Mouse (Mus musculus) CH12.LX (cell line): ENCODE data around the gene Mettl17. TPM values are rescaled to one million over a fixed set of nuclear protein-coding genes. Genes with fewer than 3 reads are reported as not detected.
A peak's percentile ranks its signal among the peaks of the same experiment; 100 is the strongest.

Experiments used
- DNase-seq: peaks from one replicate; pipeline ENCODE4 v3.0.0-alpha.2; 2013; ENCODE audit errors: extremely low read depth
- H3K27ac ChIP-seq: 2 replicates; pipeline ENCODE4 v1.5.1; 2012; ENCODE audit warnings: low read depth, mild to moderate bottlenecking, control low read depth, moderate library complexity; ENCODE audit not compliant: insufficient read depth
- H3K27me3 ChIP-seq: replicated peaks from 2 replicates; pipeline ENCODE3; 2012; ENCODE audit warnings: inconsistent platforms
- H3K36me3 ChIP-seq, 2 experiments: replicated peaks in 1 of 2; 2 replicates each; pipeline versions ENCODE3 to v1.6.1; 2012; ENCODE audit warnings: inconsistent platforms in 1 of 2, low read length in 1 of 2, mild to moderate bottlenecking in 1 of 2, mixed read lengths in 1 of 2, moderate library complexity in 1 of 2; ENCODE audit not compliant: control insufficient read depth in 1 of 2, insufficient read depth in 1 of 2
- H3K4me1 ChIP-seq, 2 experiments: 2 replicates each; pipeline ENCODE4 v1.6.1; 2012; ENCODE audit warnings: inconsistent platforms in 1 of 2, moderate library complexity in 1 of 2; ENCODE audit not compliant: insufficient read depth in 2 of 2, control insufficient read depth in 1 of 2
- H3K4me2 ChIP-seq: 2 replicates; pipeline ENCODE4 v1.6.1; 2012; ENCODE audit warnings: low read depth, mild to moderate bottlenecking, control low read depth; ENCODE audit not compliant: poor library complexity, insufficient read depth, severe bottlenecking
- H3K4me3 ChIP-seq, 3 experiments: fragments of 150-350 bp in 1 of 3; sonication (generic) in 1 of 3; replicated peaks in 1 of 3; 2 replicates each; pipeline versions ENCODE3 to v1.5.1; 2011 to 2012; ENCODE audit warnings: low read depth in 2 of 3, low read length in 2 of 3, mild to moderate bottlenecking in 2 of 3, moderate library complexity in 2 of 3, control low read depth in 1 of 3, improper control_type of control experiment in 1 of 3, inconsistent platforms in 1 of 3, mixed read lengths in 1 of 3; ENCODE audit not compliant: poor library complexity in 1 of 3
- H3K79me2 ChIP-seq: replicated peaks from 2 replicates; pipeline ENCODE4 v1.6.1; 2012; ENCODE audit warnings: mild to moderate bottlenecking, moderate library complexity; ENCODE audit not compliant: control insufficient read depth, poor library complexity, insufficient read depth, severe bottlenecking; ENCODE audit errors: extremely low read depth
- H3K9ac ChIP-seq: 2 replicates; pipeline ENCODE4 v1.6.1; 2012; ENCODE audit warnings: low read depth, mild to moderate bottlenecking, control low read depth, moderate library complexity; ENCODE audit not compliant: insufficient read depth
- H3K9me3 ChIP-seq: replicated peaks from 2 replicates; pipeline ENCODE3; 2012; ENCODE audit warnings: low read length, inconsistent platforms, mixed read lengths
- BHLHE40 ChIP-seq: IDR thresholded peaks from 2 replicates; pipeline ENCODE4 v1.6.1; 2011; ENCODE audit warnings: mild to moderate bottlenecking, low read depth, low read length, improper control_type of control experiment
- CTCF ChIP-seq, 2 experiments: IDR thresholded peaks in 1 of 2; conservative IDR thresholded peaks in 1 of 2; 2 replicates each; pipeline ENCODE4 v1.5.1; 2011 to 2012; ENCODE audit warnings: low read depth in 2 of 2, low read length in 2 of 2, improper control_type of control experiment in 1 of 2, inconsistent platforms in 1 of 2, mild to moderate bottlenecking in 1 of 2, moderate library complexity in 1 of 2
- HCFC1 ChIP-seq: IDR thresholded peaks from 2 replicates; pipeline ENCODE4 v1.6.1; 2012; ENCODE audit warnings: low read depth, mild to moderate bottlenecking, inconsistent platforms, low read length, improper control_type of control experiment
- IRF4 ChIP-seq: IDR thresholded peaks from 2 replicates; pipeline ENCODE4 v1.6.1; 2014; ENCODE audit warnings: low read depth, mild to moderate bottlenecking, inconsistent platforms, low read length, improper control_type of control experiment
- JUN ChIP-seq: IDR thresholded peaks from 2 replicates; pipeline ENCODE4 v1.6.1; 2011; ENCODE audit warnings: low read depth, mild to moderate bottlenecking, low read length, improper control_type of control experiment, moderate library complexity; ENCODE audit not compliant: insufficient read depth
- MAFK ChIP-seq: IDR thresholded peaks from 2 replicates; pipeline ENCODE4 v1.6.1; 2011; ENCODE audit warnings: low read length, improper control_type of control experiment; ENCODE audit not compliant: insufficient replicate concordance
- MAX ChIP-seq: IDR thresholded peaks from 2 replicates; pipeline ENCODE4 v1.6.1; 2011; ENCODE audit warnings: low read length, improper control_type of control experiment
- MXI1 ChIP-seq: IDR thresholded peaks from 2 replicates; pipeline ENCODE4 v1.6.1; 2011; ENCODE audit warnings: mild to moderate bottlenecking, low read depth, low read length, improper control_type of control experiment
- MYC ChIP-seq: IDR thresholded peaks from 2 replicates; pipeline ENCODE4 v1.6.1; 2011; ENCODE audit warnings: low read depth, mild to moderate bottlenecking, improper control_type of control experiment, low read length
- POLR2A ChIP-seq: IDR thresholded peaks from 2 replicates; pipeline ENCODE4 v1.6.1; 2011; ENCODE audit warnings: low read depth, mild to moderate bottlenecking, improper control_type of control experiment, low read length
- SMC3 ChIP-seq: IDR thresholded peaks from 2 replicates; pipeline ENCODE4 v1.6.1; 2011; ENCODE audit warnings: low read depth, low read length, improper control_type of control experiment
- UBTF ChIP-seq: IDR thresholded peaks from 2 replicates; pipeline ENCODE4 v1.6.1; 2012; ENCODE audit warnings: low read depth, mild to moderate bottlenecking, inconsistent platforms, low read length, improper control_type of control experiment, moderate library complexity
- USF2 ChIP-seq: conservative IDR thresholded peaks from 2 replicates; pipeline ENCODE4 v1.6.1; 2011; ENCODE audit warnings: low read depth, low read length, improper control_type of control experiment
- ZKSCAN1 ChIP-seq: IDR thresholded peaks from 2 replicates; pipeline ENCODE4 v1.6.1; 2012; ENCODE audit warnings: low read depth, inconsistent platforms, low read length, improper control_type of control experiment, borderline replicate concordance
- dilution Hi-C: fragments of 300-500 bp; cut with MboI; formaldehyde crosslinking; loops from 2 replicates; pipeline ENCODE4 v1.14.3; 2020; ENCODE audit warnings: low sequenced_read_pairs; ENCODE audit not compliant: extremely low pct_unique_long_range_greater_than_20kb, extremely low pct_ligation_motif_present
- in situ Hi-C: fragments of 300-500 bp; cut with MboI; formaldehyde crosslinking; loops from 3 replicates; pipeline ENCODE4 v1.14.3; 2019; ENCODE audit warnings: low sequenced_read_pairs, low pct_ligation_motif_present, low pct_unique_long_range_greater_than_20kb, mixed read lengths
- polyA plus RNA-seq: library from polyadenylated mRNA; unstranded; fragments of >175 nt; gene quantifications from 2 replicates; pipeline ENCODE4 v1.2.1, GENCODE M21; 2012; ENCODE audit warnings: low read depth; ENCODE audit not compliant: insufficient read length
- total RNA-seq, 2 experiments: library from RNA; depleted of rRNA; stranded (reverse); fragments of 300-350 nt in 1 of 2; fragments of >200 nt in 1 of 2; gene quantifications; 2 replicates each; pipeline ENCODE4 v1.2.3; 2012 to 2014

The Mettl17 gene
- total and polyA plus RNA-seq, 3 experiments = 19.5 to 32.0 (median 26.2) TPM

GRCm38 (mm10) chr14:51884031-51884544 lies 554 bp upstream of the Mettl17 start (continued):
- TF ChIP-seq MAFK (no peak), POLR2A (no peak), CTCF (conservative IDR thresholded peaks at IDR 0.05 in 1 of 2, IDR thresholded peaks at IDR 0.05 in 1 of 2; ENCODE audit: low read depth in 2 of 2, low read length in 2 of 2) (no peak), USF2 (no peak), ZKSCAN1 (no peak)

GRCm38 (mm10) chr14:51886051-51886450 lies 1.4 kb downstream of the Mettl17 start:
- H3K27ac ChIP-seq = no peak overlapping the region
- no peak for DNase-seq
- peaks cover 0 to 19% of the 10 kb centered on the region in 2 experiments; a peak in 2 of 4 replicates for H3K4me1 ChIP-seq
- H3K9ac ChIP-seq = no peak overlapping the region
- no peaks in the 10 kb centered on the region for H3K9me3 ChIP-seq
- H3K36me3 ChIP-seq = peaks cover 34 to 48% of the 10 kb centered on the region in 2 experiments
- in situ Hi-C loops = no loop called here
- TF ChIP-seq CTCF (conservative IDR thresholded peaks at IDR 0.05 in 1 of 2, IDR thresholded peaks at IDR 0.05 in 1 of 2; ENCODE audit: low read depth in 2 of 2, low read length in 2 of 2) (no peak), MYC (no peak), UBTF (no peak)
- dilution Hi-C loops = no loop called here
- H3K4me2 ChIP-seq = peak overlapping the region; percentile 76; the same call in 1 of the 2 replicates
- peak overlapping the region in 1 of 3 experiments; percentile 71 for H3K4me3 ChIP-seq
- peaks cover 13% of the 10 kb centered on the region for H3K79me2 ChIP-seq
- H3K27me3 ChIP-seq = no peaks in the 10 kb centered on the region

DNA sequence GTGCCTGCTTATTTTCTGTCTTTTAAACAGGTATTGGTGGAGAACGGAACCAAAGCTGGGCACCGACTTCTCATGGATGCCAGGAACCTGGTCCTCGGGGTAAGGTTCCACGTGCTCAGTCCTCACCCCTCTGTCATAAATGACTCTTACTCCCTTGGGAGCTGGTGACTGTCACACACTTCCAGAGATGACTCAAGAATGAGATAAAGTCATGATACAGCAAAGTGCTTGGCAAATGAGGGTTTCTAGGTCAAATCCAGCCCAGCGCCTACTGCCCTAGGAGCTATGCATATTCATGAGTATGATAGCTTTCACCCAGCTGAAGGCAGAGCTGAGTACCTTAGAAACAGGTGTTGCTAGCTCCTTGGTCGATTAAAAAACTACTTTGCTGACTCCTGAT lies 5.2 kb downstream of the Mettl17 start:
- TF ChIP-seq MYC (0 out of 2 replicates have a peak, but pooled peaks have one; percentile 25), MXI1 (peak; percentile 27; the same call in 1 of the 2 replicates), MAX (peak; percentile 58; the same call in 1 of the 2 replicates), IRF4 (peak; percentile 48; the same call in 1 of the 2 replicates), JUN (peak; percentile 18; the same call in 1 of the 2 replicates), BHLHE40 (peak; percentile 60), HCFC1 (no peak), SMC3 (no peak)
- TF ChIP-seq, all 38 proteins: peak for 6
- in situ Hi-C loops = no loop called here
- Histone ChIP-seq H3K27ac (no peak overlapping the region), H3K9ac (no peak overlapping the region), H3K4me3 (no peak overlapping the region), H3K4me2 (no peak overlapping the region), H3K79me2 (peaks cover 13% of the 10 kb centered on the region), H3K36me3 (peaks cover 48 to 81% of the 10 kb centered on the region in 2 experiments), H3K4me1 (peaks cover 0 to 19% of the 10 kb centered on the region in 2 experiments; a peak in 2 of 4 replicates), H3K9me3 (no peaks in the 10 kb centered on the region), H3K27me3 (no peaks in the 10 kb centered on the region)
- dilution Hi-C loops = no loop called here
- peak; percentile 52 for DNase-seq
